Mouse (Mus musculus) hindbrain, embryonic 14.5 days (tissue): ENCODE results near the gene Col26a1. TPM values are rescaled to one million over a fixed set of nuclear protein-coding genes. Genes with fewer than 3 reads are reported as not detected.
A peak's percentile ranks its signal among the peaks of the same experiment; 100 is the strongest.

Source experiments
- ATAC-seq: fragments of 200-750 bp; cut with Nextera tagmentation; 2 replicates; pipeline ENCODE4 v1.8.0; 2017; ENCODE audit warnings: moderate number of reproducible peaks, mild to moderate bottlenecking, moderate TSS enrichment, moderate library complexity; ENCODE audit not compliant: low FRiP score
- DNase-seq: peaks from one replicate; pipeline ENCODE4 v3.0.0-alpha.2; 2015; ENCODE audit warnings: low spot score
- H3K27ac ChIP-seq: fragments of 300-500 bp; sonication (generic); 2 replicates; pipeline ENCODE4 v1.5.1; 2014; ENCODE audit warnings: mild to moderate bottlenecking, moderate library complexity
- H3K27me3 ChIP-seq: fragments of 300-500 bp; sonication (generic); 2 replicates; pipeline ENCODE4 v1.6.1; 2014; ENCODE audit warnings: mild to moderate bottlenecking, low read length, mixed read lengths; ENCODE audit not compliant: control insufficient read depth, insufficient read depth
- H3K36me3 ChIP-seq: fragments of 300-500 bp; sonication (generic); replicated peaks from 2 replicates; pipeline ENCODE4 v1.6.1; 2014; ENCODE audit not compliant: control insufficient read depth, insufficient read depth
- H3K4me1 ChIP-seq: fragments of 300-500 bp; sonication (generic); replicated peaks from 2 replicates; pipeline ENCODE4 v1.6.1; 2014; ENCODE audit warnings: antibody characterized with exemption, low read length, mixed read lengths; ENCODE audit not compliant: control insufficient read depth, insufficient read depth
- H3K4me2 ChIP-seq: fragments of 300-500 bp; sonication (generic); replicated peaks from 2 replicates; pipeline ENCODE4 v1.6.1; 2014; ENCODE audit warnings: mild to moderate bottlenecking, moderate library complexity
- H3K4me3 ChIP-seq: fragments of 300-500 bp; sonication (generic); replicated peaks from 2 replicates; pipeline ENCODE4 v1.5.1; 2014; ENCODE audit warnings: mild to moderate bottlenecking, low read length
- H3K9ac ChIP-seq: fragments of 300-500 bp; sonication (generic); 2 replicates; pipeline ENCODE4 v1.6.1; 2014
- H3K9me3 ChIP-seq: fragments of 300-500 bp; sonication (generic); 2 replicates; pipeline ENCODE4 v1.6.1; 2016; ENCODE audit warnings: low read length; ENCODE audit not compliant: control insufficient read depth
- WGBS: fragments of 180-500 bp; shearing (Covaris S2); extraction: QIAGEN DNeasy Blood & Tissue Kit; methylation state at CpG from one replicate; pipeline ENCODE4 v1.1.7; 2014; 5-methylcytosine and 5-hydroxymethylcytosine counted together
- polyA plus RNA-seq: library from polyadenylated mRNA; unstranded; fragments of >200 nt; fragmentation: Nextera tagmentation; extraction: Ambion mirVana; gene quantifications from 2 replicates; pipeline ENCODE4 v1.2.1, GENCODE M21; 2014

Gene Col26a1
- polyA plus RNA-seq, 1 experiment from 2014 or later, result 27.5 TPM

DNA sequence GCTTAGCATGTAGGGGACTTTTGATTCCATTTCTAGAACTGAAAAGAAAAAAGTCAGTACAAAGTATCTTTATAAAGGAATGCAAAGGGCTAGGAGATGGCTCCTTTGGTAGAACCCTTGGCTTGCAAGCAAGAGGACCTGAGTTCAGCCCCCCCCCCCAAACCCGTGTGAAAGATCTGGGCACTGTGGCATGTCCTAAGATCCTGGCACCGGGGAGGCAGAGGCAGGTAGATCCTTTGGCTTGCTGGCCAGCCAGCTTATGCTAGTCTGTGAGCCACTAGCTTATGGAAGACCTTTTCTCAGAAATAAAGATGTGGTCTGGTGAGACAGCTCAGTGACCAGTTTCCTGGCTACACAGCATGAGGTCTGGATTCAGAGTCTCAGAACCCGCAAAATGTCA lies 31.2 kb upstream of the Col26a1 start:
- DNase-seq (no peak), ATAC-seq (no peak)
- Histone ChIP-seq H3K36me3 (peaks cover 37% of the 10 kb centered on the region), H3K4me2 (no peak overlapping the region), H3K27me3 (no peaks in the 10 kb centered on the region), H3K9ac (no peak overlapping the region), H3K27ac (no peak overlapping the region), H3K4me3 (no peak overlapping the region), H3K4me1 (peaks cover under 1% of the 10 kb centered on the region; the same call in 1 of the 2 replicates), H3K9me3 (no peaks in the 10 kb centered on the region)
- WGBS, result 81% methylated on average over 3 of the region's 3 CpGs

GRCm38 (mm10) chr5:136907991-136908857 lies 25.2 kb upstream of the Col26a1 start, which contains the start of gene Ift22:
Ift22 (plus strand) TSS chr5:136908150.
- Histone ChIP-seq H3K27me3 (no peaks in the 10 kb centered on the region), H3K4me3 (peak within 1 kb of the TSS; percentile 77), H3K9ac (peak within 1 kb of the TSS; percentile 81), H3K27ac (peak within 1 kb of the TSS; percentile 51; the same call in 1 of the 2 replicates), H3K4me2 (peak within 1 kb of the TSS; percentile 52), H3K9me3 (no peaks in the 10 kb centered on the region), H3K4me1 (peaks cover 9% of the 10 kb centered on the region; the same call in 1 of the 2 replicates), H3K36me3 (peaks cover 27% of the 10 kb centered on the region)
- 9% methylated on average over 32 of the region's 32 CpGs for WGBS
- DNase-seq, result peak; percentile 95
- ATAC-seq, result peak; percentile 95

DNA sequence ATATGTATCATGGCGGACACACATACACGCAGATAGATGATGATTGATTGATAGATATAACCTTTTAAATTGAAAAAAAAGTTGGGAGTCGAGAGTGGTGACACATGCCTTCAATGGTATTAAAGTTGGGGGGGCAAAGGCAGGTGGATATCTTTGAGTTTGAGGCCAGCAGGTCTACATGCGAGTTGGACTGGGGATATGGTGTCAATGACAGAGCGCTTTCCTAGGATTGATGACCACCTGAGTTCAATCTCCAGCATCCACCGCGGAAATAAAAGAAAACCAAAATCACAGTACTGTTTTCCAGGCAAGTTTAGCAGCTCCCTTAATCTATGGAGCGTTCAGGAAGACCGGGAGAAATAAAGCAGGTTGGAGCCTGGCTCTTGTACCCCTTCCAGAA lies 24.6 kb upstream of the Col26a1 start:
- Histone ChIP-seq H3K27me3 (no peaks in the 10 kb centered on the region), H3K9me3 (no peaks in the 10 kb centered on the region), H3K4me3 (peak overlapping the region; percentile 77)

GRCm38 (mm10) chr5:136905630-136906029 lies 22.6 kb upstream of the Col26a1 start:
- no peaks in the 10 kb centered on the region for H3K9me3 ChIP-seq
- no peak overlapping the region for H3K4me2 ChIP-seq
- no peaks in the 10 kb centered on the region for H3K27me3 ChIP-seq
- H3K4me3 ChIP-seq, result no peak overlapping the region
- 54% methylated on average over 7 of the region's 7 CpGs for WGBS
- ATAC-seq, result no peak
- peaks cover 9% of the 10 kb centered on the region; the same call in 1 of the 2 replicates for H3K4me1 ChIP-seq
- no peak overlapping the region for H3K27ac ChIP-seq
- H3K36me3 ChIP-seq, result peaks cover 2% of the 10 kb centered on the region; the same call in 1 of the 2 replicates
- DNase-seq, result no peak
- no peak overlapping the region for H3K9ac ChIP-seq

More for the DNA sequence above, 24.6 kb upstream of the Col26a1 start:
- Histone ChIP-seq H3K27ac (peak overlapping the region; percentile 51; the same call in 1 of the 2 replicates), H3K4me2 (peak overlapping the region; percentile 52), H3K4me1 (peaks cover 9% of the 10 kb centered on the region; the same call in 1 of the 2 replicates), H3K9ac (peak overlapping the region; percentile 81), H3K36me3 (peaks cover 21% of the 10 kb centered on the region)
- ATAC-seq, result peak; percentile 41; the same call in 1 of the 2 replicates
- 44% methylated on average over 9 of the region's 9 CpGs for WGBS
- no peak for DNase-seq

DNA sequence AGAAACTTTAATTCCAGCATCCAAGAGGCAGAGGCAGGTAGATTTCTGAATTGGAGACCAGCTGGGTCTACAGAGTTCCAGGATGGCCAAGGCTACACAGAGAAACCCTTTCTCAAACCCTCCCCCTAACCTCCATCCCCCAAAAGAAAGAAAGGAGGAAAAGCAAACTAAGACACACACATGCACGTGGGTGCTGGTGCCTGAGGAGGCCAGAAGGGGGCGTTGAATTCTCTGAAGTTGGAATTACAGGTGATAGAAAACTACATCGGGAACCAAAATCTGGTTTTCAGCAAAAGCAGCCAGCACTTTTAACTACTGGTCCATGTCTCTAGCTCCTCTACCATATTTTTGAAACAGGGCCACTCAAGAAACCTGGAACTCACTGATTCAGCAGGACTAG lies 21.6 kb upstream of the Col26a1 start:
- Histone ChIP-seq H3K4me2 (no peak overlapping the region), H3K36me3 (no peaks in the 10 kb centered on the region), H3K4me1 (peaks cover 9% of the 10 kb centered on the region; the same call in 1 of the 2 replicates), H3K4me3 (no peak overlapping the region), H3K9me3 (no peaks in the 10 kb centered on the region), H3K27me3 (no peaks in the 10 kb centered on the region), H3K27ac (no peak overlapping the region), H3K9ac (no peak overlapping the region)
- WGBS, result 49% methylated on average over 3 of the region's 3 CpGs
- DNase-seq, result no peak
- no peak for ATAC-seq

- H3K4me1 ChIP-seq, result no peaks in the 10 kb centered on the region
- H3K4me2 ChIP-seq, result no peak overlapping the region
- no peak for DNase-seq
- no peak for ATAC-seq
- no peak overlapping the region for H3K4me3 ChIP-seq
- H3K9me3 ChIP-seq, result no peaks in the 10 kb centered on the region
- H3K27ac ChIP-seq, result no peak overlapping the region
- no peaks in the 10 kb centered on the region for H3K27me3 ChIP-seq
- no peaks in the 10 kb centered on the region for H3K36me3 ChIP-seq
- WGBS, result 59% methylated on average over 10 of the region's 10 CpGs
- no peak overlapping the region for H3K9ac ChIP-seq
Observed at GRCm38 (mm10) chr5:136895529-136895963, 12.5 kb upstream of the Col26a1 start.

GRCm38 (mm10) chr5:136894840-136895528 lies 12.0 kb upstream of the Col26a1 start:
- H3K27me3 ChIP-seq, result no peaks in the 10 kb centered on the region
- H3K4me1 ChIP-seq, result no peaks in the 10 kb centered on the region
- DNase-seq, result no peak
- H3K4me3 ChIP-seq, result no peak overlapping the region
- no peak overlapping the region for H3K4me2 ChIP-seq
- H3K9ac ChIP-seq, result no peak overlapping the region
- H3K9me3 ChIP-seq, result no peaks in the 10 kb centered on the region
- H3K36me3 ChIP-seq, result no peaks in the 10 kb centered on the region
- ATAC-seq, result no peak
- WGBS, result 70% methylated on average over 25 of the region's 25 CpGs
- H3K27ac ChIP-seq, result no peak overlapping the region

GRCm38 (mm10) chr5:136888539-136889355 lies 5.7 kb upstream of the Col26a1 start:
- Histone ChIP-seq H3K36me3 (no peaks in the 10 kb centered on the region), H3K4me3 (no peak overlapping the region), H3K27me3 (0 out of 2 replicates have a peak, but pooled peaks cover 8% of the 10 kb centered on the region), H3K9ac (no peak overlapping the region), H3K9me3 (no peaks in the 10 kb centered on the region), H3K4me1 (no peaks in the 10 kb centered on the region), H3K4me2 (no peak overlapping the region), H3K27ac (no peak overlapping the region; the same call in 1 of the 2 replicates)
- no peak for DNase-seq
- no peak for ATAC-seq
- WGBS, result 68% methylated on average over 19 of the region's 19 CpGs
